Mouse (Mus musculus) hindbrain, postnatal 0 days (tissue): ENCODE measurements around the gene Mgat1. TPM values are rescaled to one million over a fixed set of nuclear protein-coding genes. Genes with fewer than 3 reads are reported as not detected.

Source experiments
- ATAC-seq: fragments of 200-750 bp; cut with Nextera tagmentation; 2 replicates; pipeline ENCODE4 v1.8.0; 2017; ENCODE audit warnings: mild to moderate bottlenecking, moderate TSS enrichment, moderate library complexity
- DNase-seq: peaks from one replicate; pipeline ENCODE4 v3.0.0-alpha.2; 2015; ENCODE audit warnings: low spot score
- H3K27ac ChIP-seq: fragments of 300-500 bp; sonication (generic); 2 replicates; pipeline ENCODE4 v1.5.1; 2014; ENCODE audit warnings: mild to moderate bottlenecking
- H3K27me3 ChIP-seq: fragments of 300-500 bp; sonication (generic); 2 replicates; pipeline ENCODE4 v1.6.1; 2014; ENCODE audit warnings: low read length, mixed read lengths; ENCODE audit not compliant: insufficient read depth
- H3K36me3 ChIP-seq: fragments of 300-500 bp; sonication (generic); 2 replicates; pipeline ENCODE4 v1.6.1; 2014; ENCODE audit warnings: low read length, mixed read lengths; ENCODE audit not compliant: insufficient read depth
- H3K4me1 ChIP-seq: fragments of 300-500 bp; sonication (generic); 2 replicates; pipeline ENCODE4 v1.6.1; 2014; ENCODE audit warnings: antibody characterized with exemption, low read length, mixed read lengths; ENCODE audit not compliant: insufficient read depth
- H3K4me2 ChIP-seq: fragments of 300-500 bp; sonication (generic); 2 replicates; pipeline ENCODE4 v1.6.1; 2014; ENCODE audit warnings: low read depth, mild to moderate bottlenecking, low read length, moderate library complexity, mixed read lengths
- H3K4me3 ChIP-seq: fragments of 300-500 bp; sonication (generic); 2 replicates; pipeline ENCODE4 v1.5.1; 2014; ENCODE audit warnings: low read length
- H3K9ac ChIP-seq: fragments of 300-500 bp; sonication (generic); replicated peaks from 2 replicates; pipeline ENCODE4 v1.6.1; 2014; ENCODE audit warnings: mild to moderate bottlenecking, low read length, moderate library complexity, mixed read lengths
- H3K9me3 ChIP-seq: fragments of 300-500 bp; sonication (generic); 2 replicates; pipeline ENCODE4 v1.6.1; 2016; ENCODE audit warnings: low read length, mixed read lengths
- CTCF ChIP-seq: IDR thresholded peaks from 2 replicates; pipeline ENCODE4 v1.5.1; 2016; ENCODE audit warnings: antibody characterized with exemption, control low read depth, low read depth
- WGBS: fragments of 180-500 bp; shearing (Covaris S2); extraction: QIAGEN DNeasy Blood & Tissue Kit; methylation state at CpG from one replicate; pipeline ENCODE4 v1.1.7; 2014; 5-methylcytosine and 5-hydroxymethylcytosine counted together
- polyA plus RNA-seq: library from polyadenylated mRNA; unstranded; fragments of >200 nt; fragmentation: Nextera tagmentation; extraction: Ambion mirVana; gene quantifications from 2 replicates; pipeline ENCODE4 v1.2.1, GENCODE M21; 2015
- total RNA-seq: library from RNA; depleted of rRNA; stranded (reverse); fragments of >200 nt; gene quantifications from 2 replicates; pipeline ENCODE4 v1.2.3, GENCODE M21; 2014

Gene Mgat1
- total and polyA plus RNA-seq, 2 experiments from 2014 or later = 35.3 to 87.4 TPM

DNA sequence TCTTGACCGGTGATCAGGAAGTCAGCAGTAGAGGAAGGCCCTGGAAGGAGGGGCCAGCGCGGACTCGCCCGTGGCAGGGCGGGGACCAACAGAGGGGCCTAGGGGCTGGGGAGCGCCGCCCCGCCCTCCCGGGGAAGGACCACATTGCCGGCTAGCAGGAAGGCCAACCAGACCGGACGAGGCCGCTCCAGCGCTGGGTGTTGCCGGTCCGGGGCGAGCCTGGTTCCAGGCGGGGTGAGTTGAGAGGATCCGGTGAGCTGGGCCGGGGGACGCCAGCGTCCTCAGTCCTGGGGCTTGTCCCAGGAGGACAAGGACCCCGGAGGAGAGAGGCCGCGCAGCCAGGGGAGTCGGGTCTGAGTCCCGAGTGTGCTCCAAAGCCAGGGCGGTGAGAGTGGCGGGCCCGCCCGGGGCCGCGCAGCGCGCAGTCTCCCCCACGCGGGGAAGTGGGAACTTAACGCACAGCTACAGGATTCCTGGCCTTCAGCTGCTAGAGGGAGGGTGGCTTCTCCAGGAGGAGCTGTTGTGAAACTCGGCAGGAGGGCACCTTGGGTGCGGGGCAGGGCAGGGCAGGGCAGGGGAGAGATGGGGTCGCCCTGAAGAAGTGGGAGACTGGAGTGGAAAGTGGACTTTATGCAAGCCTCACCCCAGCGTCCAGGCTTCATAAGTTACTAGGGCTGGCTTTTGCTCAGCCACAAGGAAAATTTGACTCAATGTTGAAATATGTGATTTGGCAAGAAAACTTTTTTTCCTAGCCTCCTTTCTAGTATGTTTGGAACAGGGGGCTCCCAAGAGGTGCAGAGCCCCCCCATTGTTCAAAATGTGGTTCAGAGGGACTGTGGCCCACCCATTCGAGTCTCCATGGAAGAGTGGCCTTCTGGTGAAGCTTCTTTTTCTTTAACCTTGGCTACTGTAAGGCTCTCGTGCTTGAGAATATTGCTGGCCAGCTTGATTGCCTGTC, 6.7 kb downstream of the Mgat1 start:
- no peaks in the 10 kb centered on the region for H3K27me3 ChIP-seq
- peak overlapping the region; percentile 79 for H3K27ac ChIP-seq
- no peaks in the 10 kb centered on the region for H3K9me3 ChIP-seq
- H3K9ac ChIP-seq = peak overlapping the region; percentile 57
- 2% methylated on average over 45 of the region's 45 CpGs for WGBS
- peak; percentile 71 for DNase-seq
- peak overlapping the region; percentile 66 for H3K4me2 ChIP-seq
- H3K36me3 ChIP-seq = peaks cover 4% of the 10 kb centered on the region; the same call in 1 of the 2 replicates
- 0 out of 2 replicates have a peak, but pooled peaks cover 6% of the 10 kb centered on the region for H3K4me1 ChIP-seq
- TF ChIP-seq CTCF = peak; percentile 53
- peak; percentile 94 for ATAC-seq
- H3K4me3 ChIP-seq = peak overlapping the region; percentile 50

DNA sequence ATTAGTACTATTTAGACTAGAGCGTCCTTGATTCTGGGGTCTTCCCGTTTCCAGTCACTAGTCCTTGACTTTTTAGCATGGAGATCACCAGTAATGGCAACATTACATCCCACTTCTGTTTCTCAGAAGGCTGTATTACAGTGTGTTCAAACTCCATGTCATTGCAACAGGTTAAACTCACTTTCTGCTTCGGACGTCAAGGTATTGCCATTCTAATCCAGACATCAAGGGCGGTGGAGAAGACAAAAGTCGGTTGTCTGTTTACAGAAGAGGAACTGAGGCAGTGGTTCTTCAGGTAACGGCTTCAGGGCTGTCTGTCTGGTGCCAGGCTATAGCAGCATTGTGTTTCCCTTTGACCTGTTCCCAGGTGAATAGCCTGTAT, 7.4 kb downstream of the Mgat1 start:
- no peak for DNase-seq
- peak overlapping the region; percentile 66 for H3K4me2 ChIP-seq
- H3K9me3 ChIP-seq = no peaks in the 10 kb centered on the region
- WGBS = 76% methylated on average over 7 of the region's 7 CpGs
- H3K9ac ChIP-seq = no peak overlapping the region
- H3K36me3 ChIP-seq = peaks cover 4% of the 10 kb centered on the region; the same call in 1 of the 2 replicates
- H3K4me3 ChIP-seq = peak overlapping the region; percentile 50; the same call in 1 of the 2 replicates
- no peak for ATAC-seq
- H3K27me3 ChIP-seq = no peaks in the 10 kb centered on the region
- H3K27ac ChIP-seq = no peak overlapping the region
- H3K4me1 ChIP-seq = 0 out of 2 replicates have a peak, but pooled peaks cover 6% of the 10 kb centered on the region
- TF ChIP-seq CTCF = no peak

DNA sequence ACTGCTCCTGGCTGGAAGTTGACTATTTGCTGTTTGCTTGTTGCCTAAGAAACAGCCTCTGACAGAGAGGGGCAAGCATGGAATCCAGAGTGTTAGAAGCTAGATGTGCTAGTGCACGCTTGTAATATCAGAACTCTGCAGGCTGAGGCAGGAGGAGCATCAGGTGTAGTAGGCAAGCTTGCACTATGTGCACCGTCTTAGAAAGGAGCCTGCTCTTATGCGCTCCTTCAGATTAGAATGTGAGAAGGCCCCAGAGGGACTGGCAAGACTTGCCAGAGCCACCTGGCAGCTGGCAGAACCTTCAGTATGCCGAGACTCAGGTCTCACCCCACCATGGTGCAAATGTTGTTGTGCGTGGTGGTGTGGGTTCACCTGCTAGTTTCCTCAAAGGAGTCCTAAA, 8.1 kb downstream of the Mgat1 start:
- TF ChIP-seq CTCF = no peak
- H3K4me2 ChIP-seq = 0 out of 2 replicates have a peak overlapping the region, but pooled peaks have one; percentile 66
- DNase-seq (no peak), ATAC-seq (no peak)
- H3K4me1 ChIP-seq = 0 out of 2 replicates have a peak, but pooled peaks cover 4% of the 10 kb centered on the region
- H3K27me3 ChIP-seq = no peaks in the 10 kb centered on the region
- H3K9ac ChIP-seq = no peak overlapping the region
- H3K36me3 ChIP-seq = peaks cover 4% of the 10 kb centered on the region; the same call in 1 of the 2 replicates
- WGBS = 80% methylated on average over 5 of the region's 5 CpGs
- H3K4me3 ChIP-seq = no peak overlapping the region
- no peak overlapping the region for H3K27ac ChIP-seq
- no peaks in the 10 kb centered on the region for H3K9me3 ChIP-seq

GRCm38 (mm10) chr11:49253035-49253434, 9.0 kb downstream of the Mgat1 start:
- Histone ChIP-seq H3K4me2 (no peak overlapping the region), H3K9ac (no peak overlapping the region), H3K27me3 (no peaks in the 10 kb centered on the region), H3K4me3 (no peak overlapping the region), H3K4me1 (no peaks in the 10 kb centered on the region), H3K36me3 (peaks cover 4% of the 10 kb centered on the region; the same call in 1 of the 2 replicates), H3K9me3 (no peaks in the 10 kb centered on the region), H3K27ac (no peak overlapping the region)
- 83% methylated on average over 6 of the region's 6 CpGs for WGBS
- no peak for TF ChIP-seq CTCF
- DNase-seq = no peak
- no peak for ATAC-seq

GRCm38 (mm10) chr11:49259296-49259695, 15.3 kb downstream of the Mgat1 start:
- Histone ChIP-seq H3K27me3 (no peaks in the 10 kb centered on the region), H3K9me3 (no peaks in the 10 kb centered on the region), H3K4me3 (no peak overlapping the region), H3K36me3 (peaks cover 13% of the 10 kb centered on the region; the same call in 1 of the 2 replicates), H3K9ac (no peak overlapping the region), H3K4me1 (no peaks in the 10 kb centered on the region), H3K4me2 (no peak overlapping the region), H3K27ac (no peak overlapping the region)
- 93% methylated on average over 2 of the region's 2 CpGs for WGBS
- ATAC-seq (no peak), DNase-seq (no peak)
- no peak for TF ChIP-seq CTCF

DNA sequence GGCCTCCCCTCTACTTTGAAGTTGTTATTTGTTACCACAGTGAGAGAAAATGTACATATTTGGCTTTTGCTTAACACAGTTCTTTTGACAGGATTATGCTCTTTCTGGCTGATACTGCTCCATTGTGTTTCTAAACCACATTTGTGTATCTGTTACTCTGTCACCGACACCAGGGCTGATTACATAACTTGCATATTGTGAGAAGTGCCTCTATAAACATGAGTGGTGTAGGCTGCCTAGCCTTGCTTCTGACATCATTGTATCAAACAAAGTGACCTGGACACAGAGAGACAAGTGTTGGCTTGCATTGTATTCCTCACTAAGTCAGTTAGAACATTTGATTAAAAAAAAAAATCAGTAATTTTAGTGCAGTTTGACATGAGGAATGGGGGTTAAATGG, 15.8 kb downstream of the Mgat1 start:
- ATAC-seq = no peak
- no peak for TF ChIP-seq CTCF
- Histone ChIP-seq H3K27ac (no peak overlapping the region), H3K36me3 (peaks cover 13% of the 10 kb centered on the region; the same call in 1 of the 2 replicates), H3K4me2 (no peak overlapping the region), H3K4me1 (no peaks in the 10 kb centered on the region), H3K9me3 (no peaks in the 10 kb centered on the region), H3K9ac (no peak overlapping the region), H3K4me3 (no peak overlapping the region), H3K27me3 (no peaks in the 10 kb centered on the region)
- no peak for DNase-seq
- WGBS = 72% methylated on average over 1 of the region's 1 CpGs
